Mouse (Mus musculus): Measurements from ENCODE around the gene Mrpl37. TPM values are rescaled to one million over a fixed set of nuclear protein-coding genes. Genes with fewer than 3 reads are reported as not detected.
A peak's percentile ranks its signal among the peaks of the same experiment; 100 is the strongest.
"Not testable (repeated sequence)": the region's sequence is repeated elsewhere in the genome, so short reads cannot be mapped to it uniquely, and the experiment has no call there.

Gene Mrpl37
- 83.2 and 86.8 TPM in 2 replicates for polyA plus RNA-seq (2015; fragmentation: Nextera tagmentation; extraction: Ambion mirVana)

DNA sequence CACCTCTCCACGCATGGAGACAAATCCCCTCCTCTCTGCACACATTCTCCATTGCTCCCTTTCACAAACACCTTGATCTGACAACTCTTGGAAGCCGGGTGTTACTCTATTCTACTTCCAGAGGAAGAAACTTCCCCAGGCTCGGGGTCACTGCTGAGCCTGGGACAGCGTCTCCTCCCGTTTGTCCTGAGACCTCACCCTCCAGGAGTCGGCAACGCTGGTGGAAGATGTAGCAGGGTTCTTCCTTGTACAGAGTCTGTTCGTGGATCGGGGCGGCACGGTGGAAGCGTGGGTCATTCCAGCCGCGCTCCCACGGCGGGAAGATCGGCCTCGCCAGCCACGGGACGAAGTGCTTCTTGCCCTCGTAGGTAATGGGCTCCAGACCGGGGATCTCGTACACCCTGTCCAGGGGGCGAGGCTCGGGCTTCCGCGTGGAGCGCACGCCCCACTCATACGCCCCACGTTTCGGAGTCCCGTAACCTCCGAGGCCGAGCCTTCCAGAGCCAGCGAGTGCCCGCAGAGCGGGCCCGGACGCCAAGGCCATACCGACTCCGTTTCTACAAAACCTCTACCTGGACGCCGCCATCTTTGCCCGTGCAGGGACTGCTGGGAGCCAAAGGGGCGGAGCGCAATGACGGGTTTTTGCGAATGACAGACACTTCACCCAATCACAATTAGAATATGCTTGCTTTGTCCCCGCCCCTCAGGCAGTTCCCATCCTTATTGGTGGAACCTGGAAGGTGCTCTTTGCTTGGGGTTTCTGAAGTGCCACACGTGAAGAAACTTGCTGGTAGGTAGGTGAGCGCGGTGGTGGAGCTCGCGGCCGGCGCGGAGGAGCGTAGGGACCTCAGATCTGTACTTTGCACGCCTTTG, at the start of gene Mrpl37, which contains the start of gene Cyb5rl:
Gene Mrpl37, minus strand, starts transcription at position 617 of the 873 bp plus-strand sequence.
Gene Cyb5rl, plus strand, starts transcription at position 737 of the 873 bp plus-strand sequence.
- no peaks in the 10 kb centered on the region for H3K9me3 ChIP-seq (ENCODE audit: control insufficient read depth, low read length)
- peaks cover 16% of the 10 kb centered on the region for H3K36me3 ChIP-seq (ENCODE audit: control insufficient read depth, insufficient read depth, low read length)
- H3K4me2 ChIP-seq (ENCODE audit: low read length): peak within 1 kb of the TSS; percentile 98
- H3K9ac ChIP-seq (ENCODE audit: low read depth, low read length): peak within 1 kb of the TSS; percentile 91
- peak within 1 kb of the TSS; percentile 69; the same call in 1 of the 2 replicates for H3K27ac ChIP-seq (ENCODE audit: low read depth, low read length)
- peak; percentile 100 for ATAC-seq
- H3K4me3 ChIP-seq (ENCODE audit: low read length): peak within 1 kb of the TSS; percentile 88
- H3K27me3 ChIP-seq (replicated peaks; ENCODE audit: control insufficient read depth, insufficient read depth, low read length): no peaks in the 10 kb centered on the region
- peaks cover 15% of the 10 kb centered on the region for H3K4me1 ChIP-seq (ENCODE audit: control insufficient read depth, insufficient read depth, low read depth, low read length)
- under 1% methylated on average over 60 of the region's 60 CpGs for WGBS

DNA sequence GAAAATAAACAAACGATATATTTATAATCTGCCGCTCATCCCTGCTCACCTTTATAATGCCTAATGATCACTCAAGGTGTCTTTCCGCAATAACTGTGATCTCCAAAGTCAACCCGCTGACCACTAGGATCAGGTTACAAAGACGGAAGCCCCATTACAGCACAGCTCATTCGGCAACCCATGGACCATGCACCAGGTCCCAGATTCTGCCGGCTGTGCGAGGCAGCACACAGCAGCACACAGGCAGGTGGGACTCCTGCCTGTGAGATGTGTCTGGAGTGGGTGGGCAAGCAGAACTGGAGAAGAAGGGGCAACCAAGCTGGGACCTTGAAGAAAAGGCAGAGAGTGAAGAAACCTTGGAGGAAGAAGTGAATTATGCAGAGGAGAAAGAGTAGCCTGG, 47.6 kb upstream of the Mrpl37 start:
- WGBS: 62% methylated on average over 8 of the region's 8 CpGs
- Histone ChIP-seq H3K4me2 (ENCODE audit: low read length) (no peak overlapping the region), H3K27ac (ENCODE audit: low read depth, low read length) (no peak overlapping the region), H3K9ac (ENCODE audit: low read depth, low read length) (no peak overlapping the region), H3K36me3 (ENCODE audit: control insufficient read depth, insufficient read depth, low read length) (no peaks in the 10 kb centered on the region), H3K27me3 (replicated peaks; ENCODE audit: control insufficient read depth, insufficient read depth, low read length) (no peaks in the 10 kb centered on the region), H3K4me1 (ENCODE audit: control insufficient read depth, insufficient read depth, low read depth, low read length) (no peaks in the 10 kb centered on the region), H3K4me3 (ENCODE audit: low read length) (no peak overlapping the region), H3K9me3 (ENCODE audit: control insufficient read depth, low read length) (no peaks in the 10 kb centered on the region)
- ATAC-seq: no peak

DNA sequence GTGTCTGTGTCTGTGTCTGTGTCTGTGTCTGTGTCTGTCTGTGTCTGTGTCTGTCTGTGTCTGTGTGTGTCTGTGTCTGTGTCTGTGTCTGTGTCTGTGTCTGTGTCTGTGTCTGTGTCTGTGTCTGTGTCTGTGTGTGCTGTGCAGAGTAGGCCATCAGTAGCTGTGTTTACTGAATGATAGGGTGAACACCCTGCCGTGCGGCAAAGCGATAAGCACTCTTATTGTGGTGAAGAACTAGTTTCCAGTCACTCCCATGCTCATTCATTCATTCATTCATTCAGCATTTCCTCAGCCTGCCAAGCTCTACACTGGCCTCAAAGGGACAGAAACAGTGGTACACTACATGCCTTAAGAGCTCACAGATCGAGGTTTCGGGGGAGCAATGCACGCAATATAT, 42.5 kb upstream of the Mrpl37 start:
- WGBS: 98% methylated on average over 6 of the region's 6 CpGs
- not testable (repeated sequence) for ATAC-seq; H3K4me2 ChIP-seq (ENCODE audit: low read length); H3K4me1 ChIP-seq (ENCODE audit: control insufficient read depth, insufficient read depth, low read depth, low read length); H3K36me3 ChIP-seq (ENCODE audit: control insufficient read depth, insufficient read depth, low read length); H3K27me3 ChIP-seq (replicated peaks; ENCODE audit: control insufficient read depth, insufficient read depth, low read length); H3K4me3 ChIP-seq (ENCODE audit: low read length); H3K9me3 ChIP-seq (ENCODE audit: control insufficient read depth, low read length); H3K9ac ChIP-seq (ENCODE audit: low read depth, low read length); H3K27ac ChIP-seq (ENCODE audit: low read depth, low read length)

DNA sequence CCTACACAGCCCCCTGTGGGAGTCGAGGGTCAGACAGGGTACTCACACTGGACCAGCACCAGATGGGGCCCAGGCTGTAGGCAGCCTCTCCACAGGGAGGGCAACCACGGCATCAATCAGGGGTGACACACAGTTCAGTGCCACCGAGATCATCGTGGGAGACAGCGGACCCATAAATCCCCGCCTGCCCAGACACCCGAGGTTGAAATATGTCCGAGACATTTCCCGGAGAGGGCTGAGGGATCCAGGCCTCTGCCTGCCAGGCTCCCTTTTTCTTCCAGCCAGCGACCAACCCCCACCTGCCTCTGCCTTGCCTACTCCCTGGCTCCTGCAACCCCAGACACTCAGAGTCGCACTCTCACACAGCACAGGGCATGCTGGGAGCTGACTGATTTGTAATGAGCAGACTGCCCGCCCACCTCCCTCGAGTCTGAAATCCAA, 41.6 kb upstream of the Mrpl37 start:
- Histone ChIP-seq H3K27ac (ENCODE audit: low read depth, low read length) (no peak overlapping the region), H3K4me3 (ENCODE audit: low read length) (no peak overlapping the region), H3K9ac (ENCODE audit: low read depth, low read length) (no peak overlapping the region), H3K4me2 (ENCODE audit: low read length) (no peak overlapping the region), H3K9me3 (ENCODE audit: control insufficient read depth, low read length) (no peaks in the 10 kb centered on the region), H3K27me3 (replicated peaks; ENCODE audit: control insufficient read depth, insufficient read depth, low read length) (no peaks in the 10 kb centered on the region), H3K36me3 (ENCODE audit: control insufficient read depth, insufficient read depth, low read length) (no peaks in the 10 kb centered on the region), H3K4me1 (ENCODE audit: control insufficient read depth, insufficient read depth, low read depth, low read length) (peaks cover 5% of the 10 kb centered on the region)
- peak; percentile 76 for ATAC-seq
- 25% methylated on average over 13 of the region's 13 CpGs for WGBS

DNA sequence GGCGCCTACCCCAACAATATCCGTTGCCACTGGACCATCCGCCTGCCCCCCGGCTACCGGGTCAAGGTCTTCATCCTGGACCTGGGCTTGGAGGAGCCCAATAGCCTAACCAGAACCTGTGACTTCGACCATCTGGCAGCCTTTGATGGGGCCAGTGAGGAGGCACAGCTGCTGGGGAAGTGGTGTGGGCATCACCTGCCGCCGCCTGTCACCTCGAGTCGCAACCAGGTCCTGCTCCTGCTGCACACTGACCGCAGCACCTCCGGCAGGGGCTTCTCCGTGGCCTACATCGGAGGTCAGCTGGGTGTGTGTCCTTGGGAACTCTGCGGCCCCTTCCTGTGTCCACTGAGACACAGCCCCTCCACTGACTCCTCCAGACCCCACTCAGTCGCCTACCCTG, 40.1 kb upstream of the Mrpl37 start:
- no peak for ATAC-seq
- Histone ChIP-seq H3K4me3 (ENCODE audit: low read length) (no peak overlapping the region), H3K27ac (ENCODE audit: low read depth, low read length) (no peak overlapping the region), H3K36me3 (ENCODE audit: control insufficient read depth, insufficient read depth, low read length) (no peaks in the 10 kb centered on the region), H3K27me3 (replicated peaks; ENCODE audit: control insufficient read depth, insufficient read depth, low read length) (no peaks in the 10 kb centered on the region), H3K4me1 (ENCODE audit: control insufficient read depth, insufficient read depth, low read depth, low read length) (peaks cover 5% of the 10 kb centered on the region), H3K4me2 (ENCODE audit: low read length) (no peak overlapping the region), H3K9ac (ENCODE audit: low read depth, low read length) (no peak overlapping the region), H3K9me3 (ENCODE audit: control insufficient read depth, low read length) (no peaks in the 10 kb centered on the region)
- WGBS: 91% methylated on average over 16 of the region's 16 CpGs

DNA sequence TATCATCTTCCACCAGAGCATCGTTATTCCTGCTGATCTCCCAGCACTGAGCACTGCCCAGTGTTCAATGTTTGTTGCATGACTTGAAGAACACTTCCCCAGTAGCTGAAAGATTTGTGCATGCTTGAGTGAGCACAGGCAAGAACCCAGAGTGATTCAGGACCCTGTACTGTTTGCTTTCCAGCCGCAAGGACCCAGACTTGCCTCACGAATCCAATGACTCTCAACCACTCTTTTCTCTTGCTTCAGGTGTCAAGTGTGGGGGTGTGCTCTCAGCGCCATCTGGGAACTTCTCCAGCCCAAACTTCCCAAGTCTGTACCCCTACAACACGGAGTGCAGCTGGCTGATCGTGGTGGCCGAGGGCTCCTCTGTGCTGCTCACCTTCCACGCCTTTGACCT, 35.6 kb upstream of the Mrpl37 start:
- Histone ChIP-seq H3K4me1 (ENCODE audit: control insufficient read depth, insufficient read depth, low read depth, low read length) (peaks cover under 1% of the 10 kb centered on the region; the same call in 1 of the 2 replicates), H3K36me3 (ENCODE audit: control insufficient read depth, insufficient read depth, low read length) (no peaks in the 10 kb centered on the region), H3K9ac (ENCODE audit: low read depth, low read length) (no peak overlapping the region), H3K27ac (ENCODE audit: low read depth, low read length) (no peak overlapping the region), H3K4me2 (ENCODE audit: low read length) (no peak overlapping the region), H3K4me3 (ENCODE audit: low read length) (no peak overlapping the region), H3K27me3 (replicated peaks; ENCODE audit: control insufficient read depth, insufficient read depth, low read length) (no peaks in the 10 kb centered on the region), H3K9me3 (ENCODE audit: control insufficient read depth, low read length) (no peaks in the 10 kb centered on the region)
- no peak for ATAC-seq
- 76% methylated on average over 8 of the region's 8 CpGs for WGBS

DNA sequence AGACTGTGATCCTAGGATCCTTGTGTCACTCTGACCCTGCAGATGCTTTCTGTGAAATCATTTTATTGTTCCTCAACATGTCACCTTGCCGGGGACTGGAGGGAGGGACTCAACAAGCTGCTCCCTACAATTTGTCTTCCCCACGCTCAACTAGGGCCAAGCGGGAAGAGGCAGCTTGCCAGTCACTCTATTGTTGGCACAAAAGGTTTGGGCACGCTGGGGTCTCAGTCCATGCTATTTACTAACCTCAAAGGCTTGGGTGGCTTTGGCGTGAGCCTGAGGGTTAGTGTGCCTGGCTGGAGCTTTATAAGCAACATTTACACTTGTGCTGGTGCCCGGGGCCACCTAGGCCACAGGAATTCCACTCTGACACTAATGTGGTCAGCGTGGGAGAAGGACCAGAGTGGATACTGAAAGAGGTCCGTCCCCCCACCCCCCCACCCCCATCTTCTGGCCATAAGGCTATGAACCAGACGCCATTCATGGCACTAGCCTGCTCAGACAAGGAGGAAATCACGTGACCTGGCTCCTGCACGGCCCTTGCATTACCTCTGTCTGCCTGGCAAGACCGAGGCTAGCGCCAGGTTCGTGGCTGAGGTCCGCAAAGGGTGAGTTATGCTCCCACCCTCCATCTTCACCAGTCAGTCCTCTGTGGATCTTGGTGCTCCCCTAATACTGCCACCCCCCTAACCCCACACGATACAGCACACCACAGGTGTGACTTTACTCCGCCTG, 32.3 kb upstream of the Mrpl37 start:
- Histone ChIP-seq H3K27ac (ENCODE audit: low read depth, low read length) (no peak overlapping the region), H3K36me3 (ENCODE audit: control insufficient read depth, insufficient read depth, low read length) (no peaks in the 10 kb centered on the region), H3K9me3 (ENCODE audit: control insufficient read depth, low read length) (no peaks in the 10 kb centered on the region), H3K9ac (ENCODE audit: low read depth, low read length) (no peak overlapping the region), H3K4me1 (ENCODE audit: control insufficient read depth, insufficient read depth, low read depth, low read length) (peaks cover 14% of the 10 kb centered on the region), H3K4me2 (ENCODE audit: low read length) (no peak overlapping the region), H3K4me3 (ENCODE audit: low read length) (no peak overlapping the region), H3K27me3 (replicated peaks; ENCODE audit: control insufficient read depth, insufficient read depth, low read length) (no peaks in the 10 kb centered on the region)
- WGBS: 66% methylated on average over 17 of the region's 17 CpGs
- ATAC-seq: no peak

DNA sequence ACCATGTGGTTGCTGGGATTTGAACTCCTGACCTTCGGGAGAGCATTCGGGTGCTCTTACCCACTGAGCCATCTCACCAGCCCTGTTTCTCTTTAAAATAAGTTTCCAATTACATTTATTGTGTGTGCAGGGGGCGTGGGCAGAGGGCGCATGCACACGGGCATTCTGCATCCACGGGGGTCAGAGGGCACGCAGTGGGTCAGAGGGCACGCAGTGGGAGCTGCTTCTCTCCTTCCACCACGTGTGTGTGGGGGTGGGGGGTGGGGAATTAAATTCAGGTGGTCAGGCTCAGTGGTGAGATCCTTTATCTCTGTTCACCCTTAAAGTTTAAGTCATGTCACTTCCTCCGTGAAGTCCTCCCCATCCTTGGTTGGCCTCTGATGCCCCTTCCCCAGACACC, 31.7 kb upstream of the Mrpl37 start:
- ATAC-seq: no peak
- 64% methylated on average over 10 of the region's 10 CpGs for WGBS

DNA sequence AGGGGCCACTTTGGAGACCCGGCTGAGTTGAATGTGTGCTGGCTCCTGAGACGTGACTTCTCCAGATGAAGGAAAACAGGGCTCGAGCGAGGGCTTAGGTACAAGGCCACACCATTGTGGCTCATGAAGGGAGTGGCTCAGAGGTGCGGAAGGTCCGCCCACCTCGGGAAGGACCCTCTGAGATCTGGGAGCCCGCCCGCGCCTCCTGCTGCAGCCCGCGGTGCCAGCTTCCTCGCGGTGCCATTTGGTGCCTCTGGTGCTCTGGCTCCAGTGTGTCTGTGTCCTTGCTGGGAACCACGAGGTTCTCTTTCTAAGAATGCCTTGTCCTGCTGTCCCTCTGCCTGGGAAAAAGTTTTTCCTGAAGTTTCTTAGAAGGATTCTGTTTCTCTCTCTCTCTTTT, 31.2 kb upstream of the Mrpl37 start:
- H3K4me2 ChIP-seq (ENCODE audit: low read length): no peak overlapping the region
- H3K27me3 ChIP-seq (replicated peaks; ENCODE audit: control insufficient read depth, insufficient read depth, low read length): no peaks in the 10 kb centered on the region
- no peak overlapping the region for H3K9ac ChIP-seq (ENCODE audit: low read depth, low read length)
- no peaks in the 10 kb centered on the region for H3K36me3 ChIP-seq (ENCODE audit: control insufficient read depth, insufficient read depth, low read length)
- H3K4me1 ChIP-seq (ENCODE audit: control insufficient read depth, insufficient read depth, low read depth, low read length): peaks cover 14% of the 10 kb centered on the region
- H3K27ac ChIP-seq (ENCODE audit: low read depth, low read length): no peak overlapping the region
- WGBS: 64% methylated on average over 15 of the region's 15 CpGs
- no peak for ATAC-seq
- H3K4me3 ChIP-seq (ENCODE audit: low read length): no peak overlapping the region
- no peaks in the 10 kb centered on the region for H3K9me3 ChIP-seq (ENCODE audit: control insufficient read depth, low read length)

More for the DNA sequence above, 31.7 kb upstream of the Mrpl37 start:
- Histone ChIP-seq H3K36me3 (ENCODE audit: control insufficient read depth, insufficient read depth, low read length) (no peaks in the 10 kb centered on the region), H3K27ac (ENCODE audit: low read depth, low read length) (no peak overlapping the region), H3K4me3 (ENCODE audit: low read length) (no peak overlapping the region), H3K9me3 (ENCODE audit: control insufficient read depth, low read length) (no peaks in the 10 kb centered on the region), H3K27me3 (replicated peaks; ENCODE audit: control insufficient read depth, insufficient read depth, low read length) (no peaks in the 10 kb centered on the region), H3K4me1 (ENCODE audit: control insufficient read depth, insufficient read depth, low read depth, low read length) (peaks cover 14% of the 10 kb centered on the region), H3K4me2 (ENCODE audit: low read length) (no peak overlapping the region), H3K9ac (ENCODE audit: low read depth, low read length) (no peak overlapping the region)

Measured in hindbrain, embryonic 16.5 days (tissue).